Mouse (Mus musculus) cerebellum, adult 2 months (tissue): Measurements from ENCODE around the gene Nr2f6. TPM values are rescaled to one million over a fixed set of nuclear protein-coding genes. Genes with fewer than 3 reads are reported as not detected.
"Not testable (repeated sequence)": the region's sequence is repeated elsewhere in the genome, so short reads cannot be mapped to it uniquely, and the experiment has no call there.

ENCODE experiments used
- DNase-seq, 2 experiments: peaks; one replicate each; pipeline ENCODE4 v3.0.0; 2021
- H3K27ac ChIP-seq: fragments of 200-500 bp; 2 replicates; pipeline ENCODE4 v1.5.1; 2012; ENCODE audit warnings: low read length, control low read depth, inconsistent platforms; ENCODE audit not compliant: insufficient read depth
- H3K27me3 ChIP-seq: fragments of 200-500 bp; 2 replicates; pipeline ENCODE4 v1.6.1; 2012; ENCODE audit warnings: inconsistent platforms, mild to moderate bottlenecking, low read length, moderate library complexity; ENCODE audit not compliant: control insufficient read depth, insufficient read depth
- H3K4me1 ChIP-seq: fragments of 200-500 bp; 2 replicates; pipeline ENCODE4 v1.6.1; 2011; ENCODE audit warnings: low read length; ENCODE audit not compliant: control insufficient read depth, insufficient read depth
- H3K4me3 ChIP-seq: fragments of 200-500 bp; replicated peaks from 2 replicates; pipeline ENCODE3; 2011; ENCODE audit warnings: mild to moderate bottlenecking, low read depth, low read length, control low read depth; ENCODE audit not compliant: insufficient read depth
- CTCF ChIP-seq: fragments of 200-500 bp; IDR thresholded peaks from 2 replicates; pipeline ENCODE4 v1.5.1; 2011; ENCODE audit warnings: low read depth, mild to moderate bottlenecking, control low read depth, low read length, moderate library complexity, borderline replicate concordance; ENCODE audit not compliant: insufficient read depth
- POLR2A ChIP-seq: fragments of 200-500 bp; IDR thresholded peaks from 2 replicates; pipeline ENCODE4 v1.6.1; 2011; ENCODE audit warnings: low read length, control low read depth, borderline replicate concordance; ENCODE audit not compliant: insufficient read depth
- WGBS: fragments of 180-500 bp; shearing (Covaris S2); methylation state at CpG from one replicate; pipeline ENCODE4 v1.1.7; 2018; 5-methylcytosine and 5-hydroxymethylcytosine counted together
- polyA plus RNA-seq: library from polyadenylated mRNA; depleted of rRNA; stranded (reverse); fragments of >200 nt; gene quantifications from 2 replicates; pipeline ENCODE4 v1.2.3, GENCODE M21; 2012; rRNA removed

The Nr2f6 gene
- polyA plus RNA-seq, 1 experiment: 53.0 TPM

DNA sequence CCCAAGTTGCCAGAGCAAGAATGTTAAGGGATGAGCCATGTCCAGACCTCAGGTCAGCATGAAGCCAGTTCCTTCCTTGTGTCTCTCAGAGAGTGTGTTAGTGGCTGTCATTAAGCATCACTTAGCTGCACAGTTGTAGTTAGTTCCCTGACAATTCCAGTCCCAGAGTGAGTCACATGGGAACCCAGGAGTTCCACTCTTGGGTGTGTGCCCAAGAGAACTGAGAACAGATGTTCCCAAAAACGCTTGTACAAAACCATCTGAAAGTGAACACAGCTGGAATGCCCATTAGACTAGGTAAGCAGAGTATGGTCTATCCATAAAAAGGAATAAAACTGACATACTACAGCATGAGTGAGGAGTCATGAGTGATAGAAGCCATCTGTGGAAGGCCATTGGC, 35.2 kb downstream of the Nr2f6 start:
- Histone ChIP-seq H3K27me3 (no peaks in the 10 kb centered on the region), H3K4me1 (no peaks in the 10 kb centered on the region)
- WGBS: 45% methylated on average over 1 of the region's 1 CpGs

DNA sequence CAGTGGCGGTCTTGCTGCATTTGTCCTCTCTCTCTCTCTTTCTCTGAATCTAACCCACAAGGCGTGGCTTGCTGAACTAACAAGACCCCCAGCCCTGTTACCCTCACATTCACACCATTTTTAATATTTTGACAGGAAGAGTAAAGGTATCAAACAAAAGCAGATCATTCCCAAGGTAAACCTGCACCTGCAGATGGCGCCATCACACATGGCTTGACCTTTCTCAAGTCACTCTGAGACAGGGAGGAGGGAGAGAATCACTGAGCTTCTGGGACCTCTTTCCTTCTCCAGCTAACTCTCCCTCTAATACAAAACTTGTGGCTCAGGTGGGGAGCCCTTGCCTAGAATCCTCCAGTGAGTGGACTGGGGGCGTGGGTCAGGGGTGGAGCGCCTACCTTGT, 41.1 kb downstream of the Nr2f6 start:
- Histone ChIP-seq H3K4me3 (no peak overlapping the region), H3K27ac (no peak overlapping the region), H3K27me3 (no peaks in the 10 kb centered on the region), H3K4me1 (no peaks in the 10 kb centered on the region)
- peak; percentile 52; the same call in 1 of the 2 replicates for TF ChIP-seq CTCF
- no peak for TF ChIP-seq POLR2A
- WGBS: 84% methylated on average over 5 of the region's 5 CpGs
- peak in 1 of 2 experiments; percentile 28 for DNase-seq

More for the DNA sequence above, 35.2 kb downstream of the Nr2f6 start:
- no peak for DNase-seq
- Histone ChIP-seq H3K4me3 (no peak overlapping the region), H3K27ac (no peak overlapping the region)
- no peak for TF ChIP-seq POLR2A
- TF ChIP-seq CTCF: no peak

DNA sequence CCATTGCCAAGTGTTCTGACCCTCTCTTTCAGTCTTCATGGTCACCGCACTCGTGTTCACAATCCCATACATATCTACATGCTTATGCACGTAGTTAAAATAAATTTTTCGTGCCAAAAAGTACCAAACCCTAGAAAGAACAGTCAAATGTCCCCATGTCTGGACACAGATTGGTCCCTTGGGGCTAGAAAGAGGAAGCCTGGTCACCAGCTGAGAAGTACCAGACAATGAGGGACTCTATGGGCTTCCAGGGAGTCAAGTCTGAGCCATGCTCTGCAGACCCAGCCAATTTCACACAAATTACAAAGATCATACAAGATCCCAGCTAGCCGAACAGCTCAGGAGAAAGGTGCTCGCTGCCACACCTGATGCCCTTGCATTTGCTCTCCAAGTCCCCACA, 43.9 kb downstream of the Nr2f6 start:
- 87% methylated on average over 6 of the region's 6 CpGs for WGBS
- H3K4me3 ChIP-seq, H3K4me1 ChIP-seq, H3K27me3 ChIP-seq, H3K27ac ChIP-seq, DNase-seq: not testable (repeated sequence)

DNA sequence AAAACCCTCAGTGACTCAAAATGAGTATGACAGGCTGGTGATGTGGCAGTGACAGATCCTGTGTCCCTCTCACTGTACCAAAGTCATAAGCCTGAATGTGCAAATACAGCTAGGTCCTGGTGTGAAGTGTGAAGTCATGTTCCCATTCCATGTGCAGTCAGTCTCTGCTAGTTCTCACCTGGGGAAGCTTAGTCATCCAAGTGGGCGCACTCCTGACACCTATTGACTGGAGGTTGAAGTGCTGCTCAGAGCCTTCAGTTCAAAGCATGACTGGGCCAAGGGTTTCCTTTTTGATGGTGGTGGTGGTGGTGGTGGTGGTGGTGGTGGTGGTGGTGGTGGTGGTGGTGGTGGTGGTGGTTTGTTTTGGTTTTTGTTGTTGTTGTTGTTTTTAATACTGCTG, 56.9 kb downstream of the Nr2f6 start:
- Histone ChIP-seq H3K27ac (no peak overlapping the region), H3K4me1 (no peaks in the 10 kb centered on the region), H3K27me3 (no peaks in the 10 kb centered on the region), H3K4me3 (no peak overlapping the region)
- peak in 1 of 2 experiments; percentile 12 for DNase-seq
- TF ChIP-seq CTCF (peak; percentile 42; the same call in 1 of the 2 replicates), POLR2A (no peak)
- WGBS: 85% methylated on average over 1 of the region's 1 CpGs

Other genes with a start within 250 kb of the Nr2f6 start
- 27.5 and 28.9 TPM in 2 replicates for gene Myo9b, start 109.2 kb downstream of the Nr2f6 start, polyA plus RNA-seq
- gene Haus8, start 109.0 kb downstream of the Nr2f6 start, polyA plus RNA-seq: 15.4 and 17.6 TPM in 2 replicates
- gene Use1, start 15.1 kb downstream of the Nr2f6 start, polyA plus RNA-seq: 199 and 204 TPM in 2 replicates
- gene Ocel1, start 10.7 kb downstream of the Nr2f6 start, polyA plus RNA-seq: 7.3 and 8.0 TPM in 2 replicates
- 9.5 and 9.7 TPM in 2 replicates for gene Ushbp1, start 13.8 kb upstream of the Nr2f6 start, polyA plus RNA-seq
- 163 and 179 TPM in 2 replicates for gene Babam1, start 14.9 kb upstream of the Nr2f6 start, polyA plus RNA-seq
- 0.43 and 0.44 TPM in 2 replicates for gene Ankle1, start 24.1 kb upstream of the Nr2f6 start, polyA plus RNA-seq
- 392 TPM in 2 replicates for gene Abhd8, start 81.7 kb upstream of the Nr2f6 start, polyA plus RNA-seq
- 68.5 and 75.4 TPM in 2 replicates for gene Mrpl34, start 83.0 kb upstream of the Nr2f6 start, polyA plus RNA-seq
- gene Dda1, start 87.2 kb upstream of the Nr2f6 start, polyA plus RNA-seq: 119 and 121 TPM in 2 replicates
- 76.2 and 81.8 TPM in 2 replicates for gene Ano8, start 104.0 kb upstream of the Nr2f6 start, polyA plus RNA-seq
- gene Gtpbp3, start 106.1 kb upstream of the Nr2f6 start, polyA plus RNA-seq: 33.3 and 34.7 TPM in 2 replicates
- 25.6 and 28.8 TPM in 2 replicates for gene Plvap, start 129.8 kb upstream of the Nr2f6 start, polyA plus RNA-seq
- 0.08 and 0.10 TPM in 2 replicates for gene Ccdc194, start 143.8 kb upstream of the Nr2f6 start, polyA plus RNA-seq
- 13.6 and 17.3 TPM in 2 replicates for gene Bst2, start 155.5 kb upstream of the Nr2f6 start, polyA plus RNA-seq
- gene Mvb12a, start 161.0 kb upstream of the Nr2f6 start, polyA plus RNA-seq: 113 and 118 TPM in 2 replicates
- 0.21 and 0.26 TPM in 2 replicates for gene Tmem221, start 176.9 kb upstream of the Nr2f6 start, polyA plus RNA-seq
- gene Nxnl1, start 184.6 kb upstream of the Nr2f6 start, polyA plus RNA-seq: 0.10 and 0.11 TPM in 2 replicates
- 142 and 153 TPM in 2 replicates for gene Slc27a1, start 186.9 kb upstream of the Nr2f6 start, polyA plus RNA-seq
- gene Pgls, start 210.2 kb upstream of the Nr2f6 start, polyA plus RNA-seq: 42.5 and 42.8 TPM in 2 replicates
- 3.4 and 3.7 TPM in 2 replicates for gene Fam129c, start 215.7 kb upstream of the Nr2f6 start, polyA plus RNA-seq
- 74.1 and 77.6 TPM in 2 replicates for gene Colgalt1, start 229.0 kb upstream of the Nr2f6 start, polyA plus RNA-seq